Mouse (Mus musculus) neural tube, embryonic 15.5 days (tissue): Measurements from ENCODE around the gene Coro1c. TPM values are rescaled to one million over a fixed set of nuclear protein-coding genes. Genes with fewer than 3 reads are reported as not detected.

Experiments used
- ATAC-seq: fragments of 200-750 bp; cut with Nextera tagmentation; 2 replicates; pipeline ENCODE4 v1.8.0; 2017; ENCODE audit warnings: mild to moderate bottlenecking, moderate TSS enrichment, moderate library complexity; ENCODE audit not compliant: low FRiP score
- H3K27ac ChIP-seq: fragments of 300-500 bp; sonication (generic); replicated peaks from 2 replicates; pipeline ENCODE4 v1.5.1; 2015; ENCODE audit warnings: mild to moderate bottlenecking, inconsistent platforms
- H3K27me3 ChIP-seq: fragments of 300-500 bp; sonication (generic); replicated peaks from 2 replicates; pipeline ENCODE4 v1.6.1; 2015; ENCODE audit warnings: inconsistent platforms
- H3K36me3 ChIP-seq: fragments of 300-500 bp; sonication (generic); 2 replicates; pipeline ENCODE4 v1.6.1; 2015; ENCODE audit warnings: inconsistent platforms
- H3K4me1 ChIP-seq: fragments of 300-500 bp; sonication (generic); 2 replicates; pipeline ENCODE4 v1.6.1; 2015; ENCODE audit warnings: inconsistent platforms
- H3K4me2 ChIP-seq: fragments of 300-500 bp; sonication (generic); 2 replicates; pipeline ENCODE4 v1.6.1; 2015; ENCODE audit warnings: inconsistent platforms, mild to moderate bottlenecking, moderate library complexity
- H3K4me3 ChIP-seq: fragments of 300-500 bp; sonication (generic); replicated peaks from 2 replicates; pipeline ENCODE4 v1.5.1; 2015; ENCODE audit warnings: mild to moderate bottlenecking, inconsistent platforms
- H3K9ac ChIP-seq: fragments of 300-500 bp; sonication (generic); replicated peaks from 2 replicates; pipeline ENCODE4 v1.6.1; 2015; ENCODE audit warnings: mild to moderate bottlenecking, inconsistent platforms
- H3K9me3 ChIP-seq: fragments of 300-500 bp; sonication (generic); replicated peaks from 2 replicates; pipeline ENCODE4 v1.6.1; 2016; ENCODE audit warnings: inconsistent platforms
- WGBS: fragments of 180-500 bp; shearing (Covaris S2); methylation state at CpG from one replicate; pipeline ENCODE4 v1.1.7; 2015; ENCODE audit warnings: mixed read lengths; 5-methylcytosine and 5-hydroxymethylcytosine counted together
- polyA plus RNA-seq: library from polyadenylated mRNA; unstranded; fragments of >200 nt; fragmentation: Nextera tagmentation; extraction: Ambion mirVana; gene quantifications from 2 replicates; pipeline ENCODE4 v1.2.1, GENCODE M21; 2015

The Coro1c gene
- polyA plus RNA-seq, 1 experiment from 2014 or later: 160 TPM

DNA sequence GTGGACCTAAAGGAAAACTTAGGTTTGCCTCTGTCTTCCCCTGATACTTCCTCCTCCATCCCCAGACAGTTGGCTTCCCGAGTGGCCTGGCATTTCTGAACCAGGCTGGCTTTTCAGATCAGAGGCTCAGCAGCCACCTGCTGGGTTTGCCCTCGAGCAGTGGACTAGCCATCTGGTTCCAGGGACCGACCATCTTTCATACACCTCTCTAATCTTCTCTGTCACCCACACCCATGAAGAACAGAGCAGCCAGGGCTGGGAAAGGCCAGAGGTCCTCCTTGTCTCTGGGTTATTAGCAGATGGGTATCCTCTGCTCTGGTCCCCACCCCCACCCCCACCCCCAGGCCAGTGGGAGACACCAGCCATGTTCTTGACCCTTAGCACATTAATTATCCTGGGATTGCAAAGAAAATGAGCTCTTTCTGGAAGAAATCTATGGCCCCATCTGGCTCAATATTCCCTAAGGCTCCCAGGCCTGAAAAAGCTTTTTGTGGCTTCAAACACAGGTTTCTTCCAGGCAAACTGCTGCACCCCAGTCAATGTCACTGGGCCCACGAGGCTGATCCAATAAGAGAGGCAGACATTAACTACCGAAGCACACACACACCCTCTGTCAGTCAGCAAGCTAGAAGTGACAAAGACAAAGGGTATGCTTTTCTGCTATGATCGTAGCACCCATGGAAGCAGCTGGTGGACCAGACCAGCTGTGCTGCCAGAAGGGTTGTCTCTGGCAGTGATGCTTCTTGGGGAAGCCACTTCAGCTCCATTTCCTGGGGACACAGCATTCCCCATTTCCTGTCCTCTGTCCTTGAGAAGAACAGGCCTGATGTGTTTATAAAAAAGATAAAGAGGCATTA, 13.0 kb upstream of the Coro1c start:
- Histone ChIP-seq H3K4me3 (no peak overlapping the region), H3K9me3 (no peaks in the 10 kb centered on the region), H3K4me2 (no peak overlapping the region), H3K4me1 (peaks cover 15% of the 10 kb centered on the region), H3K27ac (0 out of 2 replicates have a peak overlapping the region, but pooled peaks have one; percentile 19), H3K9ac (no peak overlapping the region), H3K27me3 (no peaks in the 10 kb centered on the region), H3K36me3 (no peaks in the 10 kb centered on the region)
- no peak for ATAC-seq
- 6% methylated on average over 6 of the region's 6 CpGs for WGBS

DNA sequence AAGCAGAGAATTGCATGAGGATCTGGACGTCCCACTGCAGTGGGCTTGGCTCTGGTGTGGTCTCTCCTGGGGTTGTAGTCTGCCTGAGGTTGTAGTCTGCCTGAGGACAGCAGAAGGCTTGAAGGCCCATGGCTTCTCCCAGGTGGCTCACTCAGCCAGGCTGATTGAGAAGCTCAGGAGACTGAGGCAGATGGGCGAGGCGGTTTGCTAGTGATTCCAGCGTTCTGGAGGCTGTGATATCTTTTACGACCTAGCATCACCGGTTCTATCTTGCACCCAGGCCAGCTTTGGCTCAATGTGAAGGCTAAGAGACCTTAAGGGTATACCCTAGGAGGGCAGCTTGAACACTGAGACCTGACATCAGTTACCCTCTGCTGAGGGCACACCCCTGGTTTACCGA, 10.5 kb upstream of the Coro1c start:
- Histone ChIP-seq H3K4me1 (peaks cover 15% of the 10 kb centered on the region), H3K36me3 (no peaks in the 10 kb centered on the region), H3K27ac (no peak overlapping the region), H3K4me2 (no peak overlapping the region), H3K9me3 (no peaks in the 10 kb centered on the region), H3K9ac (no peak overlapping the region), H3K4me3 (no peak overlapping the region), H3K27me3 (no peaks in the 10 kb centered on the region)
- ATAC-seq: no peak
- WGBS: 53% methylated on average over 7 of the region's 7 CpGs

DNA sequence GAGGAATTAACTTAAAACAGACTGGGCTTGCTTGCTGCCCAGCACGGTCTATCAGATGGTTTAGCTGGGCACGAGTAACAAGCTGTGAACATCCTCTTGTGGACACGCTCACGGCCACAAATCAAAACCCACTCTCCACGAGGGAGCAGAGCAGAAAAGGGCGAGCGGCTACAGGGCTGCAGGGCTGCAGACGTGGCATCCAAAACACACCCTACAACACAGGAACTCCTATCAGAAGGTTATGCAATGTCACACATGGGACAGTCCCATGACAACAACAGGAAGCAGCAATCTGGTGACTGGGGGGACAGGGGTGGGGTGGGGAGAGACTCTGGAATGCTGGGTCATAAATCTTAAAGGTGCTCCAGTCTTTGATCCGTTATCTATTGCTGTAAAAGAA, 10.1 kb upstream of the Coro1c start:
- H3K9ac ChIP-seq: no peak overlapping the region
- no peak overlapping the region for H3K4me2 ChIP-seq
- H3K4me3 ChIP-seq: no peak overlapping the region
- peak overlapping the region; percentile 28; the same call in 1 of the 2 replicates for H3K27ac ChIP-seq
- 40% methylated on average over 9 of the region's 9 CpGs for WGBS
- H3K27me3 ChIP-seq: no peaks in the 10 kb centered on the region
- ATAC-seq: no peak
- H3K36me3 ChIP-seq: no peaks in the 10 kb centered on the region
- H3K9me3 ChIP-seq: no peaks in the 10 kb centered on the region
- H3K4me1 ChIP-seq: peaks cover 15% of the 10 kb centered on the region

DNA sequence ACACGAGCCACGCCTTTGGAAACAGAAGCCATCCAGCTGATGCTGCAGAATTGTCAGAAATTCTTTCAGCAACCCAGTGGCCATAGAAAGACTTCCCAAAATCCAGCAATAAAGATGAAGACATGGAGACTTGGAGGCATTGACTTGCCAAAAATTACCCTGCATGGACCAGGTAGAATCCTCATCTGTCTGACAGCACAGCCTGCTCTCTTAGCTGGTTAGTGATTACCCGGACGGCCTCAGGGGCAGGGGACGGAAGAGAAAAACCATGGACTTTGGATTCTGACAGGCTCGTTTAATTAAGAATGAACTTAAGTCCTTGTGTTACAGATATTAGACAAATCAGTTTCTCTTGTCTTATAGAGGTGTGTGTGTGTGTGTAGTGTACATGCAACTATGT, 2.1 kb upstream of the Coro1c start:
- Histone ChIP-seq H3K9me3 (no peaks in the 10 kb centered on the region), H3K27ac (no peak overlapping the region), H3K27me3 (no peaks in the 10 kb centered on the region), H3K36me3 (no peaks in the 10 kb centered on the region), H3K4me1 (peaks cover 23% of the 10 kb centered on the region), H3K4me2 (no peak overlapping the region), H3K4me3 (no peak overlapping the region), H3K9ac (no peak overlapping the region)
- 83% methylated on average over 6 of the region's 6 CpGs for WGBS
- ATAC-seq: no peak

DNA sequence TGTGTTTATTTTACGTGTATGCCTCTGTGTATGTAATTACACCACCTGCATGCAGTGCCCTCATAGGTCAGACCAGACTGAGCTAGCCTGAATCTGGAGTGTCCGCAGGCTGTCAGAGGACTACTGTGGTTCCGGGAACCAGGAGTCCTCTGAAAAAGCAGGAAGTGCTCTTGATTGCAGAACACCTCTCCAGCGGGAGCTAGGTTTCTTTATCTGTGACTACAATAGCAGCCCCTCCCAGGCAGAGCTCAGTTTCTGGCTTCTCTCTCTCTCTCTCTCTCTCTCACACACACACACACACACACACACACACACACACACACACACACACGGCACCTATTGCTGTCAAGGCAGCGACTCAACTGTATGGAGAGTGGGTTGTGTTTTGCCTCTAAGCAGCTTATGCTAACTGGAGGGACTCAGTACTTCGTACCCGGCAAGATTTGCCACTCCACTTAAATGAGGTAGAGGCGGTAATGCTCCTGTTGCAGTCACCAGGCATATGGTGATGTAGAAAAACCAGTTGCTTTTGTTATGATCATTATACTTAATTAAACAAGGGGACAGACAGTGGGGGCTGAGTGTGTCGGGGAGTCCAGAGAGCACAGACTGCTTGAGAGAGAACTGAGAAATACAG, 1.6 kb upstream of the Coro1c start:
- H3K36me3 ChIP-seq: no peaks in the 10 kb centered on the region

DNA sequence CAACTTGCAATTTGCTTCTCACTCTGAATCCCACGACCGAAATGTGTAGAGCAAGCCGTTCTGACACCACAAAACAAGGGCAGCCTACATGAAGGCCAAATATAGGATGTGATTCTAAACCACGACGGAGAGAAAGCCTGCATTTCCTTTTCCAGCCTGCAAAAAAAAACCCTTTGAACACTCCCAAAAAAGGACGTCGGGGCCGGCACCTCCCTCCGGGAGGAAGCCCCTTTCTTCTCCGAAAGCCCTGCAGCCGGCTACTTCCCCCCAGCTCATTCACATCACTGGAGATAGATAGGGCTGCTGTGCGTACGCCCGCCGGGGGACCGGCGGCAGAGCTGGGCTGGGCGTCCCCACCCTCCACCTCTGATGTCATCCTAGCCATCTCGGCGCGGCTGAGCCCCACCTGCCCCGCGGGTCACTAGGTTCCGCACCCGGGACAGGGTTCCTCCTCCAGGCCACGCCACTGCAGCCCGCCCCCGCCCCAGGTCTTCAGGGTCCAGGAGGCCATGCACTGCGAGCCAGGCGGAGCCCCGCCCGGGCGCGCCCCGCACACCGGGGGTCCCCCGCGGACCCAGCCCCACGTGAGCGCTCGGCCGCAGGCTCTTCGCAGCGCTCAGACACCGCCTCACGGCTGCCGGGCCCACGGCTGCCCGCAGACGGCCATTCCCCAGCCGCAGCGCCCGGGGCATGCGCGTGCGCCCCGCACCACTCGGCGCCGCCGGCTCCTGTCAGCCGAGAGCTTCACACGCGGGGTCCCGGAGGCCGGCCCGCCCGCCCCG, 581 bp downstream of the Coro1c start:
- Histone ChIP-seq H3K27me3 (no peaks in the 10 kb centered on the region), H3K9ac (peak overlapping the region; percentile 97), H3K27ac (peak overlapping the region; percentile 97), H3K36me3 (no peaks in the 10 kb centered on the region), H3K9me3 (no peaks in the 10 kb centered on the region), H3K4me3 (peak overlapping the region; percentile 95), H3K4me2 (peak overlapping the region; percentile 69), H3K4me1 (peaks cover 50% of the 10 kb centered on the region)
- under 1% methylated on average over 61 of the region's 69 CpGs for WGBS
- peak; percentile 62 for ATAC-seq

More for the DNA sequence above, 1.6 kb upstream of the Coro1c start:
- WGBS: 43% methylated on average over 10 of the region's 10 CpGs
- Histone ChIP-seq H3K27ac (no peak overlapping the region), H3K27me3 (no peaks in the 10 kb centered on the region), H3K4me3 (no peak overlapping the region), H3K4me1 (peaks cover 28% of the 10 kb centered on the region), H3K9me3 (no peaks in the 10 kb centered on the region), H3K4me2 (no peak overlapping the region), H3K9ac (no peak overlapping the region)
- ATAC-seq: no peak

DNA sequence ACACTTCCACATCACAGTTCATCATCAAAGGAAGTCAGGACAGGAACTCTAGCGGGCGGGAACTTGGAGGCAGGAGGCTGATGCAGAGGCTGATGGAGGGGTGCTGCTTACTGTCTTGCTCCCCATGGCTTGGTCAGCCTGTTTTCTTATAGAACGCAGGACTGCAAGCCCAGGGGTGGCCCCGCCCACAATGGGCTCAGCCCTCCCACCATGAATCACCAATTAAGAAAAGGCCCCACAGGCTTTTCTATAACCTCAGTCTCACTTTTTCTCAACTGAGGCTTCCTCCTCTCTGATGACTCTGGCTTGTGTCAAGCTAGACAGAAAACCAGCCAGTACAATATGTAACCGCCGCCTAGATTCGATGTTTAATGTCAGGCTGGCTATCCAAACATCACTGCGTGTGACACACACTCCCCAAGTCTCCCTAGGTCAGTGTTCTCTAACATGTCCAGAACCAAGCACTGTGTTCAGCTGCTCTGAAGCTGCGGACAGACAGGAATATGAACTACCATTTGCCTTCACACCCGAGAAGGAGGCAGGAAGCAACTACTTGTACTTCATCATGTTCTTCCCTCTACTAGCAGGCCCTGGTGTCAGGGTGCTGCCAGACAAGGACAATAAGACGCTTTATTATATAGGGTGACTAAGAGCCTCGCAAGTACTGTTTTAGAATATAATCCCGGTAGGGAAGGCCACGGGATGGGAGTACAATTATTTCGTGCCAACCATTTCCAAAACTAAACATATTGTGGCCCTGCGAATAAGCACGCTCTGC, 1.4 kb downstream of the Coro1c start:
- peaks cover 58% of the 10 kb centered on the region for H3K4me1 ChIP-seq
- 8% methylated on average over 17 of the region's 17 CpGs for whole genome bisulfite sequencing
- peak overlapping the region; percentile 69 for H3K4me2 ChIP-seq
- no peaks in the 10 kb centered on the region for H3K36me3 ChIP-seq
- no peak for ATAC-seq
- H3K9me3 ChIP-seq: no peaks in the 10 kb centered on the region
- H3K27me3 ChIP-seq: no peaks in the 10 kb centered on the region
- peak overlapping the region; percentile 95 for H3K4me3 ChIP-seq
- H3K27ac ChIP-seq: peak overlapping the region; percentile 97
- peak overlapping the region; percentile 97 for H3K9ac ChIP-seq

DNA sequence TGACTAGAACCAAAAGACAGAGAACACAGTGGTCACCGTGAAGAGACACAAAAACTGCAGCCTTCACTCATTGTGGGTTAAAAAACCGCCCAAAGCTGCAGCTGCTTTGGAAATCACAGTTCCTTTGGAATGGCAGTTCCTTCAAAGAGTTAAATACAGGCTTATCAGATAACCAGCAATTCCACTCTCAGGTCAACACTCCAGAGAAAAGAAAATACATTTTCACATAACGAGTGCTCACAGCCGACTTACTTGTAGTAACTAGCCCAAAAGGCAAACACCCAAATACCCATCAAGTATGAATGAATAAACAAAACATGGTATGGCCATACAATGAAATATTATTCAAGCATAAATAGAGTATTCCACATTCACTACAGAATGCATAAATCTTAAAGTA, 3.6 kb downstream of the Coro1c start:
- Histone ChIP-seq H3K4me1 (peaks cover 71% of the 10 kb centered on the region), H3K36me3 (no peaks in the 10 kb centered on the region), H3K27me3 (no peaks in the 10 kb centered on the region), H3K4me3 (no peak overlapping the region), H3K4me2 (peak overlapping the region; percentile 69; the same call in 1 of the 2 replicates), H3K9me3 (no peaks in the 10 kb centered on the region), H3K27ac (no peak overlapping the region), H3K9ac (0 out of 2 replicates have a peak overlapping the region, but pooled peaks have one; percentile 10)
- no peak for ATAC-seq
- WGBS: 30% methylated on average over 4 of the region's 4 CpGs

DNA sequence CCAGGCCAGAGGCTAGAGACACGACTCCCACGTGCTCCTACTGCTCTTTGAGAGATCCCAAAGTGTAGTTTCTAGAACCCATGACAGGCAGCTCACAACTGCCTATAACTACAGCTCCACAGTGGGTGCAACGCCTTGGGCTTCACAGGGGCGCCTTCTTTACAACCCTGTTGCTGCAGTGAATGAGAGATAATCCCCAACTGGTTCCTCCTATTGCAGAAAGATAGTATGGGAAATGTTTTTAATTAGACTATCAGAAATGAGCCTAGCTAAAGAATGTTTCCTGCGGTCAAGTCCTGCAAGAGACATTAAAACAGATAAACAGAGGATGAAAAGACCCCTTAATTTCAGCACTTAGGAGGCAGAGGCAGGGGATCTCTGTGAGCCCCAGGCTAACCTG, 5.6 kb downstream of the Coro1c start:
- Histone ChIP-seq H3K27ac (no peak overlapping the region), H3K9me3 (no peaks in the 10 kb centered on the region), H3K4me3 (no peak overlapping the region), H3K36me3 (no peaks in the 10 kb centered on the region), H3K9ac (no peak overlapping the region), H3K4me1 (peaks cover 78% of the 10 kb centered on the region), H3K4me2 (no peak overlapping the region), H3K27me3 (no peaks in the 10 kb centered on the region)
- ATAC-seq: no peak
- WGBS: 64% methylated on average over 5 of the region's 5 CpGs

DNA sequence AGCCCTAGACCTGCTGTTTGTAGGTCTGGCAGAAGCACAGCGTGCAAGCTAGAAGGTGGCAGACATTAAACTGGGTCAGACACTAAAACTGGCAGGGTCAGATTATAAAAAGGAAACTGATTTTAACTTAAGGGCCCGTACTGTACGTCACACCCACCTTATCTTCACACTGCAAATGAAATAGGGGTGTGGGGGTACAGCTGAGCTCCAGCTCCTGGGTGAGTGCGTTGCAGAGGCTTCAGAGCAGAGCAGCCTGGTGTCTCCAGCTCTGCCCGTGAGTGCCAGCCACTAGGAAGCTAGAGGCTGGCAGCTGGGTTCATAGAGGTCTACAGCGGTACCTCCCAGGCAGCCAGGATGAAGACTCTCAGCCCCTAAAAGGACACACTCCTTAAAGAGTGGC, 6.5 kb downstream of the Coro1c start:
- Histone ChIP-seq H3K27ac (no peak overlapping the region), H3K4me1 (peaks cover 80% of the 10 kb centered on the region)
- WGBS: 70% methylated on average over 6 of the region's 6 CpGs

DNA sequence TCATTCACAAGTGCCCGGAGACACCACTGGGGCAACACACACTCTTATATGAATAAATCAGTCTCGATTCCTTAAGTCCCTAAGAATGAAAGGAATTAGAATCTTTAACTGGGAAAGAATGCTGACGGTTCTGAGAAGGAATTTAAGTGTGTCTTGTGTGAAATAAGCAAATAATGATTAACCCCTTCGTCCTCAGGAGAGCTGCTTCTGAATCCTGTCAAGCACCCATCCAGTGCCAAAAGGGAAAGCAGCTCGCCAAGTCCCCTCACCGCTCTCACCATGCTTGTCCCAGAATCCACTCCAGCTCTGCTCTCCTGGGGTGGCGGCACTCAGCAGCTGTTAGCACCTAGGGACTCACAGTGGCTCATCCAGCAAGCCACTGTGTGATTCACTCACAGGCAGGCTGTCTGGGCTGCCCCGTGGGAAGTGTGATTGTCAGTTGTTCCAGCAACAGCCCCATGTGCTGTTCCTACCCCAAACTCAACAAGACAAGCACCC, 7.4 kb downstream of the Coro1c start:
- H3K27ac ChIP-seq: 0 out of 2 replicates have a peak overlapping the region, but pooled peaks have one; percentile 14
- H3K27me3 ChIP-seq: no peaks in the 10 kb centered on the region
- H3K36me3 ChIP-seq: no peaks in the 10 kb centered on the region
- H3K4me2 ChIP-seq: no peak overlapping the region
- 34% methylated on average over 8 of the region's 8 CpGs for WGBS
- H3K4me1 ChIP-seq: peaks cover 74% of the 10 kb centered on the region
- no peak for ATAC-seq
- no peaks in the 10 kb centered on the region for H3K9me3 ChIP-seq
- no peak overlapping the region for H3K4me3 ChIP-seq
- H3K9ac ChIP-seq: no peak overlapping the region

More for the DNA sequence above, 6.5 kb downstream of the Coro1c start:
- Histone ChIP-seq H3K36me3 (no peaks in the 10 kb centered on the region), H3K9ac (no peak overlapping the region), H3K4me3 (no peak overlapping the region), H3K9me3 (no peaks in the 10 kb centered on the region), H3K27me3 (no peaks in the 10 kb centered on the region), H3K4me2 (no peak overlapping the region)
- ATAC-seq: no peak
